Mouse (Mus musculus) telencephalon, adult 2 months (tissue): Measurements from ENCODE around the gene Gm21992.

Experiments used
- DNase-seq: peaks from one replicate; pipeline ENCODE4 v3.0.0-alpha.2; 2011; ENCODE audit warnings: low read depth, low spot score

Gm21992 gene

DNA sequence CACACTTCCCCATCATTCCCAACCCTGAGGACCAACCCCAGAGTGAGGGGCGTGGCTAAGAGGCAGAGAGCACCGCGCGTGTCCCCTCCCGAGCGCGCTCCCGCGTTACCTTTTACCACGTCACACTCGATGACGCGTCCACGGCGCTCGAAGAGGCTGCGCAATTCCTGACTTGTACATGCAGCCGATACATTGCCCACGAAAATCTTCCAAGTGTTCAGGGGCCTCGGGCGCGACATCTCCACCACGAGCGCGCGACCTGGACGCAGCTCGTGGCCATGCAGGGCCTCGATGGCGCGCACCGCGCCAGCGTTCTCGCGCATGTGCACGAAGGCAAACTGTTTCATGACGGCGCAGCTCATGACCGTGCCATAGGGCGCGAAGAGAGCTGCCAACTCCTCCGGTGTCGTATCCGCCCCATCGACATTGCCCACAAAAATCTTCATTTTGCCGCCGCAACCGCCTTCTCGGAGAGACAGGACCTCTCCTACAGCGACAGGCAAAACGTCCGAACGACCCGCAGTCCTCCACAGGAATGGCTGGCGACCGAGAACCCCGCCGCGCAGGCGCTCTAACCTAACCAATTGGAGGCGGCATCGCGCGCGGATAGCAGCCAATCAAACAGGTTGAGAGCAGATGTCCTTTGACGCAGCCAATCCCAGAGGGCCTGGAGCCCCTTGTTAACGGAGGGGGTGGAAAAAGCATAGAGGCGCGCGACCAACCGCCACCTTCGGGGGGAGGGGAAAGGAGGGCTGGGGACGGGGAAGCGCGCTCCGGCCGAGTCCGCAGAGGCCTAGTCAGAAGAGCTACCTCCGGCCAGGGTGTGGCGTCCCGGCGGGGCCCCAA is at the start of gene Gm21992, which contains the start of gene Rbm14:
Gene Gm21992, minus strand, starts transcription at position 550 of the 846 bp plus-strand sequence.
Gene Rbm14, minus strand, starts transcription at position 572 of the 846 bp plus-strand sequence.
- DNase-seq = peak; percentile 98

DNA sequence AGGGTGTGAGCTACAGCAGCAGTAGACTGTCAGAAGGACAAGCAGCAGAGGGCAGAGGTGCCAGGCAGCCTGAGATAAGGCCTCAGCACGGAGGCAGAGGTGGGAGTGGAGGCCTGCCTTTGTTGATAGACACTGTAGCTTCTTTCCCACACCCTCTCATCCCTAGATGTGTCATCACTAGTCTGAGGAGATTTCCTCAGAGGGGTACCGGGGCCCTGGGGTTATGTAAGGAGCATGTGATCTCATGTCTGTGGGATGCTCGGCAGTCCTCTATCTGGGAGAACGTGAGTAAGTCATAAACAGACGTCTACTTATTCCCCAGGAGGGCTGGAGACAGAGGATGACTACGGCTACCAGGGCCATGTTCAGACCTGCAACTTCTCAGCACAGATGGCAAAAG is 47.7 kb upstream of the Gm21992 start:
- DNase-seq = no peak

DNA sequence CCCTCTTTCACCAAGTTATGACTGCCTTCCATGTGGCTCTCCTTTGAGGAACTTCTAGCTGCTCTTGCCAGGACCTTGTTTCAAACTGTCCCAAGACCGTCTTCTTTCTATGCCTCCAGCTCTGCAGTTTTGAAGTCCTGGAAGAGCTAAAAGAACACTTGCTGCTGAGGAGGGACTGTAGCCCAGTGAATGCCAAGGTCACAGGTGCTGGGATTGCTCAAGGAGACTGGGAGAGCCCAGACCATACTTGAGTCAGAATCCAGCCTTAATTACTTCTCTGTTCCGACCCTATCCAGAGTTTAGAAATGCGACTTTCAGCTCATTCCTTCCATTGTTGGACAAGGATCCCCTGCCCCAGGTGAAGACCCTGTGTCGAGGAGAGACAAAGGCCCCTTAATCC is 44.5 kb upstream of the Gm21992 start:
- DNase-seq = no peak

DNA sequence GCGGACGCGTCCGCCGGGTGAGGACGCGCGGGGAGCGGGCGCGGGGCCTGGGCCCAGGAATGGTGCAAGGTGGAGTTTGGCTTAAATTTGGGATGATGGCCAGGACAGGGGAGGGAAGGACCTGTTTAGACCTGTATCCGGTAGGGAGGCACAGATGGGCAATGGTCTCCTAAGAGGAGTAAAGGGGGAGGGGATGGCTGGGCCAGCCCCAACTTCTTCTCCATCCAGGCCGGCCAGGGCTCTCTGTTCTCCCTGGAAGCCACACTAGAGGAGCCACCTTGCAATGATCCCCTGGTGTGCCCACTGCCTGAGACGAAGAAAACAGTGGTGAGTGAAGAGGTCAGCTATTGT is 44.0 kb upstream of the Gm21992 start:
- DNase-seq = no peak

DNA sequence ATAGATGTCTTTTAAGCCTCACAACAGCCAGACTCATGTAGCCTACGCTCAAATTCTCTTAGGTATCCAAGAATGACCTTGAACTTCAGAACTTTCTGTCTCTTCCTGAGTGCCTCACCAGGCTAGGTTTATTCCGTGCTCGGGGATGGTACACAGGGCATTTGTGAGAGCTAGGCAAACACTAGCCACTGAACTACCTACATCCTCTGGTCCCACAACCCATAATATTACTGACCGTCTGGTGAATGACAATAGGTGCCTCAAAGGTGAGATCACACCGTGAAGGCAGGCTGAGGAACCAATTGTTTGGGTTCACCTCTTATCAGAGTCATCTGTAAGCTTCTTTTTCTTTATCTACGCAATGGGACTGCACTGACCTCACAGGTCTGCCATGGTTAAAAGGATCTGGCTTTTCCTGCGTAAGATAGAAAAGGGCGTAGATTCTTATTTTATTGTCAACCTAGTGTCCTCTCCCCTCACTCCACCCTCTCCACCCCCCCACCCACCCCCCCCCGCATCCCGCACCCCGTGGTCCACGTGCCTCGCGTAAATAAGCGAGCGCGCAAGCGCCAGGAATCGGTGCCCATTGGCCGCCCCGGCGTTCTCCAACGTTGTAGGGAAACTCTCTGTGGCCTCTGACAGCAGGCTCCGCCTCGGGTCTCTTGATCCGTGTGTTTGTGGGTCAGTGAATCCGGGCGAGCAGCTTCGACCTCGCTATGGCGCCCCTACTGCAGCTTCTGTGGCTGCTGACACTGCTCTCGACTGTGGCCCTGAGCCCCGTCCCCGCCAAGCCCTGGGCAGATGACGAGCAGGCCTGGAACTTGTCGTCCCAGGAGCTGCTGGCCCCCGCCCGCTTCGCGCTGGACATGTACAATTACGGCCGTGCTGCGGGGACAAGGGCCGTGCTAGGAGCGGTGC is 43.4 kb upstream of the Gm21992 start, which contains the start of gene Ctsf:
Gene Ctsf, plus strand, starts transcription at position 579 of the 918 bp plus-strand sequence.
- DNase-seq = peak; percentile 83

DNA sequence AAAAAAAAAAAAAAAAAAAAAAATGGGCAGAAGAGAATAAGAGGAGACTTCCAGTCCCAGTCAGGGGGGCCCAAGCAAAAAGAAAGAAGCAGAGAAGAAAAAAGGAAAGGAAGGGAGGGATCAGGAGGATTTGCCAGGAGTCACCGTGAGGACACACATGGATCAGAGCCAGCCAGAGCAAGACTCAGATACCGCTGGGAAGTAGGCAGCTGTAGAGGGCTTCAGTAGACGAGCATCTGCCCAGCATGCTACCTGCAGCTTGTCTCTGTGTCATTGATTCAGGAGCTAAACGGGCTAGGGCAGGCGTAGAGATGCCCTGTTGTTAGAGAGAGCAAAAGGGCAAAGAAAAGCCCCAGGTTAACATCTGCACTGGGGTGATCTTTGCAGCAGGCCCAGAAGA is 38.9 kb upstream of the Gm21992 start:
- no peak for DNase-seq

DNA sequence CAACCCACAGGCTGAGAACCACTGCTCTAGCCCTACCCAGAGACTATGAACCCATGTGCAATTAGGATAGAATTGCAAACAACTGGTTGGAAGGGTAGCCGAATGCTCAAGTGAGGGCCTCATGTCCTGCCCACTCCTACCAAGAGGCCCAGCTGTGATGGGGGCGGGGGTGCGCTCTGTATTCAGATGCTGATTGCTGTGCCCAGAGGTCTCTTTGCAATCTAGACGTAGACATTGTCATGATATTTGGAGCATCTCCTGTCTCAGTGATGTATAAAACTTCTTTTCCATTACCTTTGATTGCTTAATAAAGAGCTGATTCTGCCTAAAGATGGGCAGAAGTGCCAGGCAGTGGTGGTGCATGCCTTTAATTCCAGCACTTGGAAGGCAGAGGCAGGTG is 38.4 kb upstream of the Gm21992 start:
- DNase-seq = no peak

DNA sequence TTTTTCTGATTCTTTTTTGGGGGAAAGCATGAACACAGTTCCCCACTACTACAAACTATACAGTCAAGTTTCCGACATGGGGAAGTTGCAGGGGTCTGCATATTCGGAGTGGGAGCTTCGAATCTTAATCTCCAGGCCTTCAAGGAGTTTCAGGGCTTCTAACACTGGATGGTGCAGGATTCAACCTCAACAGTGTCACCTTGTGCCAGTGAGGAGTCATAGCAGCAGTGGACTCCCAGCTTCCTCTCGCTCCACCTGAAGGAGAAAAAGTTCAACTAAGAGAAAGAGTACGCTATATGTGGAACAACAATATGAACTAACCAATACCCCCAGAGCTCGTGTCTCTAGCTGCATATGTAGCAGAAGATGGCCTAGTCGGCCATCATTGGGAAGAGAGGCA is 36.1 kb upstream of the Gm21992 start:
- DNase-seq = no peak

DNA sequence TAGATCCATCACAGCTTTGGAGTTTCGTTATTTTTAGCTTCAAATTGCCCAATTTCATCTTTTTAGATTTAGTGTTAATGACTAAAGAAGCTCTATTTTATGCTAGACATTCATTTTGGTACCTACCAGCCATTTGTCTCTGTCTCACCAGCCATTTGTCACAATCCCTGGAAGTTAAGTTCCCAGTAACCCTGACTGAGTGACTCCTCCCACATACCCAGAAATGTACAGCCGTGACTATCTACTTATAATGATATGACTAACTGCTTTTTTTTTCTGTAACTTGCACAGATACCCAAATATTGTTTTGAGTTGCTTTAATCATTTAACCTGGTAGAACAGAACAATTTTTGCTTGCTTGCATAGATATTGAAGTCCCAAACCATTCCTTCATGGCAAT is 34.4 kb upstream of the Gm21992 start:
- no peak for DNase-seq

DNA sequence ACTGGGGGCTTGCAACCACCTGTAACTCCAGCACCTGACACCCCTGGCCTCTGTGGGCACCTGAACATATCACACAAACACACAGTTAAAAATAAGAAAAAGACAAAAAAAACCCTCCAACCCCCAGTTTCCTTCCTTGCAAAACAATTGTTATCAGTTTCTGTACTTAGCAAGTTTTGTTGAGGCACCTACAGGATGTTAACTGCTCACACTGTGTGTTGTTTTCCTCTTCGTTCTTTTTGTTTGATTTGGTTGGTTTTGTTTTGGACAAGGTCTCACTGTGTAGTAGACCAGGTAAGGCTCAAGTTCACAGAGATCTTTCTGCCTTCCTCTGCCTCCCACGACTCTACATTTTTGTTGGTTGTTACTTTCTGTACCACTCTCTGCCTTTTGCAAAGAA is 31.2 kb upstream of the Gm21992 start:
- DNase-seq = no peak

DNA sequence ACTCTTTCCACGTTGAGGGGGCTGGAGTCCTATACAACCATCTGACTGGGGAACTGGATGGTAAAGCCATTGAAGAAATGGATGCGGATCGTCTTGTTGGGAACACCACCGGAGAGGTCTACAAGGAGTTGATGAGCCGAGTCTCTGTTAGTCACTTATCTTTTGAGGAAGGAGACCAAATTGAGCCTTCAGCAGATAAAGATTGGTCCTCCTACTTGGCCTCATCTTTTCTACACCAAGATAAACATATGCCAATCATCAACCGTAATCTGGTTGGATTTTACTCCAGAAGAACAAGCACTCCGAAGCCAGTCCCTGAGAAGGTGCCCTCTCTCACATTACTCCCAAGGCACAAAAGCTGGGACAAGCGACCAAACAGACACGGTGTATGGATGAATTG is 29.4 kb upstream of the Gm21992 start:
- no peak for DNase-seq

DNA sequence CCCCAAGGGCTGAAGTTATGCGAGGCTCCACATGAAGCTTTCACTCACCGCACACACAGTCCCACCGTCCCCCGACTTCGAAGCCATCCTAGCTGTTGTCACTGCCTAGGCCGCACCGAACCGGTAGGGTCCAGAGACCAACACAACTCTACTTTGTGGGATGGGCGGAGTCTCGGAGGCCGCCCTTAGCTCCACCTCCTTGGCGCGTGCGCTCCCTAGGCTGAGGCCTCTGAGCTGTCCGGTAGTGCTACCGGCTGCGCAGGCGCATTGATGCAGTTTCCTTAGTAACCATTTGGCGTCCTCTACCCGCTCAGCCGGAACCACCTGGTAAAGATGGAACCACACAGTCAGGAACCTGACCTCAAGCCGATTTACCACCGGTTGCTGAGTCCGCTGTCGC is 27.7 kb upstream of the Gm21992 start, which contains the start of the genes Ccs and Ccdc87:
Gene Ccs, minus strand, starts transcription at position 184 of the 400 bp plus-strand sequence.
Gene Ccdc87, plus strand, starts transcription at position 218 of the 400 bp plus-strand sequence.
- DNase-seq = peak; percentile 94

DNA sequence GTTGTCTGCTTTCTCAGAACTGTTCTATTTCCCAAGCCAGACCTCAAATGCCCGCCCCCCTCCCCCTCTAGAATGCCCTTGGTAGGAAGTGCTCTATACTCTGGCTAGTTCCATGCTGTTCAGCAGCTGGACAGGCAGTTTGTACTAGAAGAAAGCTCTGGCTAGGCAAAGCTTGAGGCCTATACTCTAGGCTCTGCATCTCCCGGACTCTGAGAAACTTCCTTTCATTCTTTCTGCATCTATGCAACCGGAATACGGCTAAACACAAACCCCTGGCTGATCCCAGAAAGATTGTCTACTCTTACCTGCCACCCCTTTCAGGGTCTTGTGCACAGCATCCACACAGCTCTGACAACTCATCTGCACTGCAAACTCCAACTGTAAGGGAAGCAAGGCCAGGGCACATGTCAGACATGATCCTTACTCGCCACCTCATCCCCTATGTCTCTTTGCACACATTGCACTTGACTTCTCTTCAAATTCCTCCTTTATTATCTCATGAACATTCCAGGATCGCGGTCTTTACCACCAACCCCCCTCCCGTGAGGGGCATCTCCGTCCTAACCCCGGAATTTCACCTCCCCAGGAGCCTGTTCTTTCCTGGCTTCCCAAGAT is 27.2 kb upstream of the Gm21992 start:
- no peak for DNase-seq

DNA sequence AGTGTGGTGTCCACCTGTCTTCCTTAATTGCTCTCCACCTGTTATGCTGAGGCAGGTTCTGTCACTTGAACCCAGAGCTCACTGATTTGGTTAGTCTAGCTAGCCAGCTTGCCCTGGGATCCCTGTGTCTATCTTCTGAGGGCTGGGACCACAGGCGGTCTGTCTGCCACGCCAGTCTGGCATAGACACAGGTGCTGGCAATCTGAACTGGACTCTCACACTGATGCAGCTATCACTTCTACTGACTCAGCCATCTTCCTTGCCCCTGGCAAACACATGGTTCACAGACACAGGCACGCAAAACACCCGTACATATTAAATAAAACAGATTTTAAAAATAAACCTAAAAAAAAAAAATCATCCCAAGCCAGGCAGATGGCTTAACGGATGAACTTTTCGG is 25.6 kb upstream of the Gm21992 start:
- no peak for DNase-seq

DNA sequence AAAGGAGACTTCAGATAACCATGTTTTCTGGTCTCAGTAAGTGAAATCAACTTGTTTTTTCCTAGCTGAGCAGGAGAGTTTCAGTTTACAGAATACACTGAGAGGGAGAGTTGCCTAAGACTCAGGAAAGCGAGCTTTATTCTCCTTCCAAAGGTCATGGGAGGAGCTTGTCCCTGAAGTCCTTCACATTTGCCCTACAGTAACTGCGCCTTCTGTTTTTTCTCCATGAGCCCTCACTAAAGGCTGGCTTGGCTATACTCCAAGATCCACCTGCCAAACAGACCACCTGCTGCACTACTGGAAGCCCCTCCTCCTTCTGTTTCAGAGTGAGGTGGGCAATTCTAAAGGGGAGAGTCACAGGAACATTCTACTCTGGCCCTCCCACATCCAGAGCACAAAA is 24.7 kb upstream of the Gm21992 start:
- no peak for DNase-seq

DNA sequence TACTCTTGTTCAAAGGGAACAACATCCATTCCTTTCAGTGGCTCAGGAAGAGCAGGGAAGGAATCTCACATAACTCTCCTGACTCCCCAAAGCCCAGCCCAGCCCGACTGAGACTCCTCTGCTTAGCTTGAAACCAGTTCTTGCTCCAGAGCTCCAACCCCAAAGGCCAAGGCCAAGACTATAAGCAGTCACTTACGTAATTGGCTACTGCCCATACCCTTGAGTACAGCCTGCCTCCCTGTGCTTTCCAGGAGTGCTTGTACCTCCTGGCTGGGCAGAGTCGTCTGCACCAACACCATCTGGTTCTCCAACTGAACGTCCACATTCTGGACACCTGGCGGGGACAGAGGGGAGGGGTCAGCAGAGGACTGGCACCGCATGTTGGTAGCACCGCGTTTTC is 22.6 kb upstream of the Gm21992 start:
- DNase-seq = no peak

DNA sequence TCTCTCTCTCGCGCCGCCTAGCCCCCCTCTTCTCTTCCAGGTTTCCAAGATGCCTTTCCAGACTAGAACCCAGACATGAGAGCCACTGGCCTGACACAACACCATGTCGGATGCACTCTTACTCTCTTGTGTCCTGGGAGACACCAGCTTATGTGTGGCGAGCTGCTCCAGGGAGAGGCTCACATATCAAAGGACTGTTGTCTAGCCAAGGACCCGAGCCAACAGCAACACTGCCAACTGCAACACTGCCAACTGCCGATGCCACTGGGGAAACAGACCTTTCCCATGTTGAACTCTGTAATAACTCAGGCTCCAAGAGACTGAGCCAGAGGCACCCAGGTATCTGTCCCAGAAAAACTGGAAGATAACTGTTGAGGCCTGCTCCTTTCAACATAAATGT is 17.7 kb upstream of the Gm21992 start:
- DNase-seq = no peak

DNA sequence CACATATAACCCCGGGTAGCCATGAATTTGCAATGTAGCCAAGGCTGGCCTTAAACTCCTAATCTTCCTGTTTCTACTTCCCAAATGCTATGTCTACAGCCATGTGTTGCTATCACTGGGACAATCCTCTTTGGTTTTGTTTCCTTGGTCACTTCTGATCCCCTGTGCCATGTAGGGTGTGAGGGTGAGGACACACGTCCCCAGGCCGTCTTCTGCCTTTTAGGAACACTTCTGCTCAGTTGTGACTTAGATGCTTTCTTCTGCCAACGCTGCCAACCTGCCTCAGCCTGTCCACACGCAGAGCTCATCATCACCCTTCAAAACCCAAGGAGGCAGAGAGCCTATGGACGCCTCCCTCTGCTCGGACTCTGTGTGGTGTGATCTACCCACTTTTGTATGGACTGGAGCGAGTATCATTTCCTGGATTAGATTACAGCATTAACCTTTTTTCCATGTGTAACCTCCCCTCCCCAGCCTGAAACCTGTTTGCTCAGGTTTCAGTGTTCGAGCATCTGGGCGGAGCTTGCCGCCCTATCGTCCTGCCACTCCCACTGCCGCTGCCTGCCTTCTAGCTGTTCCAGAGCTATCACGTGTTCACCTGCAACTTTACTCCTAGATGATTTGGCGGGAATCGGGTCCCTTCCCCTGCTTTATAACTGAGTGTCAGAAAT is 17.2 kb upstream of the Gm21992 start:
- DNase-seq = no peak

DNA sequence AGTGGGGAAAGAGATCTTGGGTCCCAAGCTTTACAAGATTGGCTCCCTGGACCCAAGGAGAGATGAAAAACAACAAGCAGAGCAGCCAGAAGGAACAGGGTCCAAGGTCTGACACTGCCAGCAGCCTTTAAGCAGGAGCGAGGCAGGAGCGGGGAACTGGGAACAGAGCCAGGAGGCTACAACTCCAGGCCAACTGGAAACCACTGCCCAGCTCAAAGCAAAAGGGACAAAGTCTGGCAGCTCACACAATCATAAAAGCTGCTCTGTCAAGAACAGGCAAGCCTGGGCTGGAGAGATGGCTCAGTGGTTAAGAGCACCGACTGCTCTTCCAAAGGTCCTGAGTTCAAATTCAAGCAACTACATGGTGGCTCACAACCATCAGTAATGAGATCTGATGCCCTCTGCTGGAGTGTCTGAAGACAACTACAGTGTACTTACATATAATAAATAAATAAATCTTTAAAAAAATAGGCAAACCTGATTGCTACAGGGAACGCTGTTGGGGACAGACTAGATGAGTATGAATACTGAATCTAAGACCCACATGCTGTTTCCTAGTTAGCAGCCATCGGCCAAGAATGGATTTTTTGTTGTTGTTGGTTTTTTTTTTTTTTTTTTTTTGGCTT is 9.4 kb upstream of the Gm21992 start:
- no peak for DNase-seq

DNA sequence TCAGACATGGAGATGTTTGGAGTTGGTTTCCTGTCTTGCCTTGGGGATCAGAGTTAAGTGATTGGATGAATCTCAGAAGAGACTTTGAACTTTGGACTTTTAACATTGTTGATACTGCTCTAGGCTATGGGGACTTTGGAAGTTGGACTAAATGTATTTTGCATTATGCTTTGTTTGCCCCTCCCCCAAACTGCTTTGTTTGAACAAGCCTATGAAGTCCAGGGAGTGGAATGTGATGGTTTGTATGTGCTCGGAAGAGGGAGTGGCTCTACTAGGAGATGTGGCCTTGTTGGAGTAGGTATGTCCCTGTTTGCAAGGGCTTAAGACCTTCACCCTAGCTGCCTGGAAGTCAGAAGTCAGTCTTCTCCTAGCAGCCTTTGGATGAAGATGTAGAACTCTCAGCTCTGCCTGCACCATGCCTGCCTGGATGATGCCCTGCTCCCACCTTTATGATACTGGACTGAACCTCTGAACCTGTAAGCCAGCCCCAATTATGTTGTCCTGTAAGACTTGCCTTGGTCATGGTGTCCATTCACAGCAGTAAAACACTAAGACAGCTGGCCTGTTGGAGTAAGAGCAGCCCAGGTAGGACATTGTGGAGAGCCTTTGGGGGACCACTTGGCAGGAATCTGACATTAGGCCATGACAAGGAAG is 5.9 kb upstream of the Gm21992 start:
- DNase-seq = no peak
